Mouse (Mus musculus): ENCODE results near the gene Tmem132b.

Gene Tmem132b

GRCm38 (mm10) chr5:125772238-125772637, 240.7 kb downstream of the Tmem132b start:
- no peak for DNase-seq (ENCODE audit: low read depth, low spot score)

GRCm38 (mm10) chr5:125772756-125773155, 241.2 kb downstream of the Tmem132b start:
- no peak for DNase-seq (ENCODE audit: low read depth, low spot score)

GRCm38 (mm10) chr5:125780332-125780731, 248.8 kb downstream of the Tmem132b start:
- DNase-seq (ENCODE audit: low read depth, low spot score): peak; percentile 78

GRCm38 (mm10) chr5:125792643-125793042, 261.1 kb downstream of the Tmem132b start:
- no peak for DNase-seq (ENCODE audit: low read depth, low spot score)

- no peak for DNase-seq (ENCODE audit: low read depth, low spot score)
Observed at GRCm38 (mm10) chr5:125794318-125794717, 262.7 kb downstream of the Tmem132b start.

GRCm38 (mm10) chr5:125799622-125800021, 268.0 kb downstream of the Tmem132b start:
- no peak for DNase-seq (ENCODE audit: low read depth, low spot score)

GRCm38 (mm10) chr5:125800025-125800424, 268.5 kb downstream of the Tmem132b start:
- no peak for DNase-seq (ENCODE audit: low read depth, low spot score)

- DNase-seq (ENCODE audit: low read depth, low spot score): no peak
Observed at GRCm38 (mm10) chr5:125802801-125803200, 271.2 kb downstream of the Tmem132b start.

- peak; percentile 89 for DNase-seq (ENCODE audit: low read depth, low spot score)
Observed at GRCm38 (mm10) chr5:125805327-125805726, 273.8 kb downstream of the Tmem132b start.

GRCm38 (mm10) chr5:125807861-125808260, 276.3 kb downstream of the Tmem132b start:
- no peak for DNase-seq (ENCODE audit: low read depth, low spot score)

GRCm38 (mm10) chr5:125829342-125829741, 297.8 kb downstream of the Tmem132b start:
- peak; percentile 89 for DNase-seq (ENCODE audit: low read depth, low spot score)

GRCm38 (mm10) chr5:125835890-125836289, 304.3 kb downstream of the Tmem132b start:
- DNase-seq (ENCODE audit: low read depth, low spot score): peak; percentile 71

- peak; percentile 56 for DNase-seq (ENCODE audit: low read depth, low spot score)
Observed at GRCm38 (mm10) chr5:125836761-125837160, 305.2 kb downstream of the Tmem132b start.
